Mouse (Mus musculus) C2C12 (cell line): ENCODE measurements around the gene Anxa11. TPM values are rescaled to one million over a fixed set of nuclear protein-coding genes. Genes with fewer than 3 reads are reported as not detected.

Experiments used
- H3K27me3 ChIP-seq: one replicate; pipeline ENCODE4 v1.6.1; 2011; ENCODE audit not compliant: control insufficient read depth, insufficient read depth, insufficient read length
- H3K36me3 ChIP-seq: one replicate; pipeline ENCODE4 v1.6.1; 2011; ENCODE audit not compliant: control insufficient read depth, insufficient read depth
- H3K4me3 ChIP-seq: one replicate; pipeline ENCODE4 v1.5.1; 2011; ENCODE audit warnings: mild to moderate bottlenecking, control low read depth; ENCODE audit not compliant: poor library complexity, insufficient read depth, severe bottlenecking
- H3K79me2 ChIP-seq: one replicate; pipeline ENCODE4 v1.6.1; 2011; ENCODE audit not compliant: control insufficient read depth, insufficient read depth
- H3K79me3 ChIP-seq: one replicate; pipeline ENCODE4 v1.6.1; 2011; ENCODE audit warnings: low read depth, control low read depth
- H3ac ChIP-seq: one replicate; pipeline ENCODE3; 2011; ENCODE audit warnings: low read depth; ENCODE audit not compliant: control insufficient read depth, insufficient read length
- CEBPB ChIP-seq: IDR thresholded peaks from one replicate; pipeline ENCODE4 v1.6.1; 2011; ENCODE audit warnings: low read depth, mild to moderate bottlenecking, control low read depth, moderate library complexity
- CTCF ChIP-seq: IDR thresholded peaks from one replicate; pipeline ENCODE4 v1.5.1; 2011; ENCODE audit not compliant: control insufficient read depth, insufficient read depth, insufficient read length
- FOSL1 ChIP-seq: IDR thresholded peaks from one replicate; pipeline ENCODE4 v1.8.0; 2011; ENCODE audit warnings: mild to moderate bottlenecking, low read length; ENCODE audit not compliant: poor library complexity, insufficient read depth, severe bottlenecking
- MAX ChIP-seq: IDR thresholded peaks from one replicate; pipeline ENCODE4 v1.6.1; 2011; ENCODE audit warnings: mild to moderate bottlenecking, control low read depth
- MYOD1 ChIP-seq: IDR thresholded peaks from one replicate; pipeline ENCODE4 v1.6.1; 2011; ENCODE audit warnings: low read depth; ENCODE audit not compliant: control insufficient read depth, insufficient read length
- MYOG ChIP-seq: IDR thresholded peaks from one replicate; pipeline ENCODE4 v1.6.1; 2011; ENCODE audit not compliant: control insufficient read depth, insufficient read length; ENCODE audit errors: extremely low read depth
- USF1 ChIP-seq: IDR thresholded peaks from one replicate; pipeline ENCODE4 v1.6.1; 2011; ENCODE audit warnings: low read depth, mild to moderate bottlenecking, control low read depth, moderate library complexity
- polyA plus RNA-seq: library from polyadenylated mRNA; unstranded; fragments of >200 nt; fragmentation: generic; extraction: Trizol; gene quantifications from one replicate; pipeline ENCODE4 v1.2.1, GENCODE M21; 2012; ENCODE audit warnings: missing spikeins

Anxa11 gene
- polyA plus RNA-seq, 1 experiment: 33.3 TPM

DNA sequence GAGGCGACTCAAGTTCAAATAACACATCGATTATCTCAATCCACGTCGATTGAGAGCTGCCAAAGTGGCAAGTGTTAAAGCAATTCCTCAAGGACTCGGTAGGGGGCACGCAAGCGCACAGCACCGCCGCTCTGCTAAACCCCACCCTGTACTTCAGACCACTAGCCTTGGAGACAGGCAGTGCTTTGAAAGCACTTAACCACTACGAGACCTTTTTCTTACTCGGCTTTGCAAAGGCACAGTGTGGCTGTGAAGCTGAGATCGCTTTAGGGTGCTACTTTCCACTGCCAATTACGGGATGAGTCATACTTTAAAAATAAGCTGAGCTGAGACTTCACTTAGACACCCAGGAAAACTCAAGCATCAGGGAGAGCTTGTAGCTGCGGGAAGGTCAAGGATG, 9.7 kb upstream of the Anxa11 start:
- H3K4me3 ChIP-seq: no peak overlapping the region
- TF ChIP-seq MYOD1: no peak
- peak; percentile 70 for TF ChIP-seq CTCF
- no peak overlapping the region for H3ac ChIP-seq
- no peaks in the 10 kb centered on the region for H3K79me2 ChIP-seq
- no peaks in the 10 kb centered on the region for H3K79me3 ChIP-seq
- H3K36me3 ChIP-seq: no peaks in the 10 kb centered on the region
- no peaks in the 10 kb centered on the region for H3K27me3 ChIP-seq

DNA sequence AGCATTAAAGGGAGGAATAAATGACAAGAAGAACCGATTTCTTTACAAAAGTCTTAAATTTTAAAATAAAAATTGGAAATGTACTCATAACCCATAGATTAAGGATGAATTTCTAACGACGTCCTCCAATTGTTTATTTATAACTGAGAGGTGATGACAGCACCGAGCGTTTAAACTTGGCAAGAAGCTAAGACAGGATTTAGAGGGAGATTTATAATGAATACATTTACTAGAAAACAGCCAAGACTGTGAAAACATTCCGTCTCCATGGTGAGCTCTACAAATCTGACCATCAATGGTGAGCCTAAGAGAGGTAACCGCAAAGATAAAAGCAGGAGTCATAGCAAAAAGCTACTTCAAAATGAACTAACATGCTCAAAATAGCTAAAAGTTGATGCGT, 3.5 kb upstream of the Anxa11 start:
- no peaks in the 10 kb centered on the region for H3K36me3 ChIP-seq
- H3K79me2 ChIP-seq: peaks cover 4% of the 10 kb centered on the region
- H3ac ChIP-seq: no peak overlapping the region
- H3K79me3 ChIP-seq: no peaks in the 10 kb centered on the region
- H3K4me3 ChIP-seq: no peak overlapping the region
- no peak for TF ChIP-seq MYOD1
- no peak for TF ChIP-seq FOSL1
- no peak for TF ChIP-seq MAX
- TF ChIP-seq CTCF: no peak
- TF ChIP-seq MYOG: no peak
- TF ChIP-seq CEBPB: no peak
- TF ChIP-seq USF1: no peak
- H3K27me3 ChIP-seq: no peaks in the 10 kb centered on the region

DNA sequence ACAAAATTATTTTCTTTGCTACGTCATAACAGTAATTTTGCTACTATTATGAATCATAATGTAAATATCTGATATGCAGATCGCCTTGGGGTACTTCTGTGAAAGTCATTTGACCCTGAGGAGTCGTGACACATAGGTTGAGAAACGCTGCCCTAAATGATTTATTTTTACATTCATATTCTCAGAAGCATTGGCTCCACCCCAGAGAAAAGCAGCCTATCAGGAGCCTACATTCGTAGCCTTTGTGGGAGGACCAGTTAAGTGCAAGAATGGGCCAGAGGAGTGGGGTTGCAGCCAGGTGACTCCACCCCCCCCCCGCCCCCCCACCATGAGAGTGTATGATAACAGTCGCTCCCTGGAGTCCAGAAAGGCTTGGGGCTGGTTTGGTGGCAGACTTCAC, 2.2 kb upstream of the Anxa11 start:
- peaks cover 9% of the 10 kb centered on the region for H3K79me2 ChIP-seq
- TF ChIP-seq MYOD1 (no peak), CEBPB (no peak), CTCF (no peak), MAX (no peak), MYOG (no peak), FOSL1 (no peak)

DNA sequence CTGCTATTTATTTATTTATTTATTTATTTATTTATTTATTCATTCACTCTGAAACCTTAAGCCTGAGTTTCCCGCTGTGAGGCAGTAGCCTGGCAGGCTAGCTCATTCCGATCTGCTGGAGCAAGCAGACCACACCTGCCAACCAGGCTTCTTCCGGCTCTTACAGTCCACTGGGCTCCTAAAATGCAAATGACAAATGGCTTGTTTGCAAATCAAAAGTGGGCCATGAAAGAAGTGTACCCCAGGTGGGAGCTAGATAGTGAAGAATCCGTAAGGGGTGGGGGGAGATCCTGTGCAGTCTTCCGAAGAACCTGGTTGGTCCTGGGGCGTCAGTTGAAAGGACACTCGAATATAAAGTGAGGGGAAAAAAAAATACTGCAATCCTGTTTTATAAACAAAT, 995 bp upstream of the Anxa11 start:
- H3K4me3 ChIP-seq: no peak overlapping the region
- no peaks in the 10 kb centered on the region for H3K27me3 ChIP-seq
- H3K79me3 ChIP-seq: no peaks in the 10 kb centered on the region
- H3K36me3 ChIP-seq: no peaks in the 10 kb centered on the region
- H3ac ChIP-seq: no peak overlapping the region
- H3K79me2 ChIP-seq: peaks cover 17% of the 10 kb centered on the region
- no peak for TF ChIP-seq MAX
- no peak for TF ChIP-seq MYOD1
- no peak for TF ChIP-seq CTCF
- TF ChIP-seq MYOG: no peak
- TF ChIP-seq FOSL1: no peak
- TF ChIP-seq CEBPB: no peak
- TF ChIP-seq USF1: no peak

More for the DNA sequence above, 2.2 kb upstream of the Anxa11 start:
- no peaks in the 10 kb centered on the region for H3K79me3 ChIP-seq
- no peak overlapping the region for H3K4me3 ChIP-seq
- no peak overlapping the region for H3ac ChIP-seq
- no peaks in the 10 kb centered on the region for H3K27me3 ChIP-seq
- H3K36me3 ChIP-seq: no peaks in the 10 kb centered on the region

DNA sequence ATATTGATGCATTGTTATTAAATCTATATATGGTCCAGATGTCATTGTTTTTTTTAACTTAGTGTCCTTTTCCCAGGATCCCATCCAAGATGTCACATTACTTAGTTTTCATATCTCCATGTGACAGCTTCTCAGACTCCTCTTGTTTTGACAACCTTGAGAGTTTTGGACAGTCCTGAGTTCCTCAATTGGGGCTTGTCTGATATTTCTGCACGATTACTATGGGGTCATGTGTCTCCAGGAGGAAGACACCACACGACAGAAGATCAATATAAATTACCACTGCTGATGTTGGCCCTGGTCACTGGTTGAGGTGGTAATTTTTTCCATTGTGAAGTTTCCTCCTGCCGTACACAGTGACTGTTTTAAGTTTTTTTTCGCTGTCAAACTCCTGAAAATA, 377 bp upstream of the Anxa11 start:
- peak overlapping the region; percentile 64 for H3K4me3 ChIP-seq
- TF ChIP-seq USF1: no peak
- no peak for TF ChIP-seq CEBPB
- no peak for TF ChIP-seq CTCF
- TF ChIP-seq MAX: no peak
- no peak for TF ChIP-seq MYOG
- TF ChIP-seq FOSL1: no peak
- TF ChIP-seq MYOD1: no peak
- H3K27me3 ChIP-seq: no peaks in the 10 kb centered on the region
- no peak overlapping the region for H3ac ChIP-seq
- H3K79me2 ChIP-seq: peaks cover 17% of the 10 kb centered on the region
- no peaks in the 10 kb centered on the region for H3K79me3 ChIP-seq
- H3K36me3 ChIP-seq: no peaks in the 10 kb centered on the region

DNA sequence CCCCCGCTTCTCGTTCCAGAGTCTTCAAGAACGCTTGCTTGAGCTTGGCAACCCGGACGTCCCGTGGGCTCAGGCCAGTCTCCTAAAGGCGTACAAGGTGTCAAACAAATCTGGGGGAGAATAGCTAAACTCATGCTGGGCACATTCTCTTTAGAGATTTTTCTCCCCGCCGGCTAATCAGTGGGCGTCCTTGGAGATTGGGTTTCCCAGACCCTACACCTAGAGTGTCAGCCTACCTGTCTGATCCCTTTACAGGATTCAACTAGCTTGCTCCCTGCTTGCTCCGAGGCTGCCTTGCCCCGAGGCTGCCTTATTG, 690 bp downstream of the Anxa11 start:
- no peak for TF ChIP-seq USF1
- TF ChIP-seq MYOD1: no peak
- no peak for TF ChIP-seq MAX
- no peak for TF ChIP-seq MYOG
- no peak for TF ChIP-seq CTCF
- no peak for TF ChIP-seq CEBPB
- TF ChIP-seq FOSL1: no peak
- no peaks in the 10 kb centered on the region for H3K27me3 ChIP-seq
- H3K79me3 ChIP-seq: no peaks in the 10 kb centered on the region
- peak overlapping the region; percentile 84 for H3ac ChIP-seq
- H3K79me2 ChIP-seq: peaks cover 17% of the 10 kb centered on the region
- H3K36me3 ChIP-seq: no peaks in the 10 kb centered on the region
- peak overlapping the region; percentile 64 for H3K4me3 ChIP-seq
